Mouse (Mus musculus) olfactory bulb, adult 2 months (tissue): ENCODE data around the gene Zfp160.

Experiments
- CTCF ChIP-seq: fragments of 200-500 bp; IDR thresholded peaks from 2 replicates; pipeline ENCODE4 v1.5.1; 2012; ENCODE audit warnings: low read depth, mild to moderate bottlenecking, low read length, moderate library complexity; ENCODE audit not compliant: insufficient read depth
- POLR2A ChIP-seq: fragments of 200-500 bp; IDR thresholded peaks from 2 replicates; pipeline ENCODE4 v1.6.1; 2012; ENCODE audit warnings: mild to moderate bottlenecking, low read depth, low read length, moderate library complexity; ENCODE audit not compliant: insufficient read depth

- TF ChIP-seq POLR2A (no peak), CTCF (no peak)
These were observed 15.0 kb upstream of the Zfp160 start for GRCm38 (mm10) chr17:20993716-20994115.
